Mouse (Mus musculus) ovary, postnatal 10 days (tissue): ENCODE measurements around the gene Ly6g6c.

Experiments
- DNase-seq: peaks from one replicate; pipeline ENCODE4 v3.0.0; 2022; ENCODE audit warnings: low spot score

Ly6g6c gene

DNA sequence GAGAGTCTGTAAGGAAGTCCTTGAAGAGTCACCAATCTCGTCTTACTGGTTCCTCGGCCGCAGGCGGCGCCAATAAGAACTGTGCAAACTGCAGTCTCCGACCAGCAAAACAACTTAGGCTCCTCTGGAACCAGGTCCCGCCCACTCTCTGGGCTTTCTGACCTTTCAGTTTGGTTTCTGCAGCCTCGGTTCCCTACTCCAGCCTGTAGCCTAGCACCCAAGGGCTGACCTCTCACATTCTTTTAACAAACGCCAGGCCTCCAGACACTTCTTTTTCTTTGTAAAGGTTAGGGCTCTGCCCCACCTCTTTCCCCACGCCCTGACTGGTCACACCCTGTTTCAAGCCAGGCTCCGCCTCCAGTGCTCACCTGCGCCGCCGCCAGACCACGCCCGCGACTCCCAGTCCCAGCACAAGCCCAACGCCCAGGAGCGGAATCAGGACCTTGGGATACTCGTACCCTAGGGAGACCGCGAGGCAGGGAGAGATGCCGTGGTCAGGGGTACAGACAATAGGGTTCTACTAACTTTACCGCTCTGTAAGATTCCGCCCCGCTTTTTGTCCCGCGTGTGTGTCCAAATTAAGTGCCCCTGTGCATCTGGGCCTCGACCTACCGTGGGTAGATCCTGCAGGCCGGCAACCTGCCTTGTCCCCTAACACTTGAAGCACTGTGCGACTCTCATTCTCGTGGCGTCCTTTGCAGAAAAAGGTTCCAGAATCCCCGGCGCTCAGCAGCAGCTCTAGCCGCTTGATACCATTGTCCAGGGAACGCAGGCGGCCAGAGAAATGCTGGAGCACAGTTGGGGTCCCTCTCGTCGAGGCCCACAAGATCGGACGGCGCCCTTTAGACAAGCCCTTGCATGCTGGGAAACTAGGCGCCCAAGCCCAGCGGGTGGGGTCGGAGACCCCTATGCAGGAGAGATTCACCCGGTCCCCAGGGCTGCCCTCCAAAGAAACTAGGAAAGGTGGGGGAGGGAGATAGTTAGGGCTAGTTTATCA, at the start of gene Ly6g6c:
Ly6g6c (plus strand) TSS at position 438 of the 997 bp plus-strand sequence.
- DNase-seq: no peak

DNA sequence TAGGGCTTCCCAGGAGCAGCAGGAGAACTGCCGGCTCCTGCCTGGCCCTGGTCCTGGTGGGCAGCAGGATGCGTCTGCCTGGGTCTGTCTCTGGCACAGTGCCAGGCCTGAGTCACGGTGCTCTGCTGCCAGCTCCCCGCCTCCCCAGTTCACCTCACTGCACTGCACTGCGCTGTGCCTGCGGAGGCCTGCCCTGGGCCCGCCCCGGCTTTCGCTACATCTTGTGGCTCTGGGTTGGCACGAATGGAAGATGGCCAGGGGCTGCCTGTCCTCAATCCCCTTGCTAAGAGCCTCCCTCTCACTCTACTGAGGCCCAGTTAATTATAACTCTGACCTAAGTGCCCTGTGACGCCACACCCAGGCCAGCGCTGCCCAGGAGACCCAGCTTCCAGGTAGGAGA, 48.8 kb upstream of the Ly6g6c start, which contains the start of gene Vwa7:
Vwa7 (plus strand) TSS at position 204 of the 400 bp plus-strand sequence.
- DNase-seq: no peak

DNA sequence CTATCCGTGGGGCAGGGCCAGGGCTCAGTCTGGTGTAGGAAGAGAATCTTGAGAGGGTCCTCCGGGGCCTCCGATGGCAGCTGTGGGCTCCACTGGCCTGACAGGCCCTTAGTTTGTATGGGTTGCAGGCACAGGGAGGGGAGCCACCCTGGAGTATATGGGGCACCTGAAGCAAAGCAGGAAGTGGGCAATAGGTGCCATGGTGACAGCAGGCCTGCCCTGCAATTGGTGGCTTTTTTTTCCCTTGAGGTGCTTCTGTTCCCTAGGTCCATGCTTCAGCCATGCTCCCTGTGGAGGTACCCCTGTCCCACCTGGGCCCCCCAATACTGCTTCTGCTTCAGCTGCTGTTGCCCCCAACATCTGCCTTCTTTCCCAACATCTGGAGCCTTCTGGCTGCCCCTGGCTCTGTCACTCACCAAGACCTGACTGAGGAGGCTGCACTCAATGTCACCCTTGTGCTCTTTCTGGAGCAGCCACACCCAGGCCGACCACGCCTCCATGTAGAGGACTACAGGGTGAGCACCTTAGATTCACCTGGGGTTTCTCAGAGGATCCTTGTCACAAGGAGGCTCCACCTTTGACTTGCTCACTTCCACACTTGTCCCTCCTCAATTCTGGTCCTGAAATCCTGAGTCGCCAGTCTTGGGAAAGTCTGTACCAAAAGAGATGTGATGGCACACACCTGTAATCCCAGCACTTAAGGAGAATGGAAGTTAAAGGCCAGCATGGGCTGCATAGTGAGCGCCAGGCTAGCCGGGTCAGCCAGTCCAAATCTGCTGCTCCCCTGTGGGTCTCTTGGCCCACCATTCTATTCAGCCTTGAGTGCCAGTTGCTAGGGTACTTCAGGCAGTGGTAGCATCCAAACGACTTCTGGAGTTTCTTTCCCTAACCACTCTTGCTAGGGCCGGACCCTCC, 48.1 kb upstream of the Ly6g6c start:
- no peak for DNase-seq

DNA sequence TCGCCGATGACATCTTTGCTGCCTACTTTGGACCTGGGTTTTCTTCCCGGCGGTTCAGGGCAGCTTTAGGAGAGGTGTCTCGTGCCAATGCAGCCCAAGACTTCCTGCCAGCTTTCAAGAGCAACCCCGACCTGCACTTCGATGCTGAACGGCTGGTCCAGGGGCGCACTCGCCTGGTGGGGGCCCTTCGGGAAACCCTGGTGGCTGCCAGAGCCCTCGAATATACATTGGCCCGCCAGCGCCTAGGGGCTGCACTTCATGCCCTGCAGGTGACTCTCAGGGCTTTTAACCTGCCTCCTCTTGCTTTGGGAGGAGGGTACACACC, 47.5 kb upstream of the Ly6g6c start:
- DNase-seq: no peak

DNA sequence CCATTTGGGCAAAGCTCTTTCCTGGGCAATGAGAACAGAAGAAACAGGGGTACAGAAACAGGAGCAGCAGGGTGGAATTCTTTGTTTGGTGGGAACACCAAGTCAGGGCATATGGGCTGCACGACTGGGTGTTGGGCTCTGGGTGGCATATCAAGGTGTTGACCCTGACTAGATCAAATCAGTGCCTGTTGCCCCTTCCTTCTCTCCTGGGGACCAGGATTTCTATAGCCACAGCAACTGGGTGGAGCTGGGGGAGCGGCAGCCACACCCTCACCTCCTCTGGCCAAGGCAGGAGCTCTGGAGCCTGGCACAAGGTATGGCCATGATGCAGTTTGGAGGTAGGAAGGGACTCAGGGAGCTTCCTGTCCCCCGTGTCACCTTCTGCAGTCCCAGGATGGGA, 47.0 kb upstream of the Ly6g6c start:
- no peak for DNase-seq

DNA sequence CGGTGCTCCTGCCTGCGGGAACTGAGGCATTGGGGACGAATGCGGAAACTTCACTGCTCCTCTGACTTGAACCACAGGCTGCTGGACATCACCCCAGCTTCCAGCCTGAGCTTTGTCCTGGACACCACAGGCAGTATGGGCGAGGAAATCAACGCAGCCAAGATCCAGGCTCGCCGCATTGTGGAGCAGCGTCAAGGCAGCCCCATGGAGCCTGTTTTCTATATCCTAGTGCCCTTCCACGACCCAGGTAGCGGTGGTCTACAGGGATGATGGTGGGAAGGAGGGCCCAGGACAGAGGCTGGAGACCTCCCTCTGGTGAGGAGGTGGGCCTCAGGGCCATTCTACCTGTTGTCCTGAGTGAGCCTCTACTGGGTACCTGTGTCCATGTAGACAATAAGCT, 45.3 kb upstream of the Ly6g6c start:
- no peak for DNase-seq

DNA sequence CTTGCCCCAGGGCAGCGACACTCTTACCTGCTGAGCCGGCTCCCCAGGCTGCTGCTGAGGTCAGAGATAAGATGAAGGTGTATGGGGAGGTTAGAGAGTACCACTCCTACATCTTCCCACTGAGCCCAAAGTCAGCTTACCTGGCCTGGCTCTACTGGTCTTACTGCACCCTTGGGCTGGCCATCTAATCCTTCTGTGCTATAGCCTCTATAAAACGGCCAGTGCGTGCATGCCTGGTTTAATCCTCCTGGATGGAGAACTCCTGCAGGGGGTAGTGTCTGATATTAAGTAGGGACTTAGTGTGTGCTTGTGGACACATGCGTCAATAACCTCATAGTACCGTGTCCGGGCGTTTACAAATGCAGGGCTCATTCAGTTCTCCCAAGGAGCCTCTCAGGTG, 44.6 kb upstream of the Ly6g6c start:
- DNase-seq: no peak

DNA sequence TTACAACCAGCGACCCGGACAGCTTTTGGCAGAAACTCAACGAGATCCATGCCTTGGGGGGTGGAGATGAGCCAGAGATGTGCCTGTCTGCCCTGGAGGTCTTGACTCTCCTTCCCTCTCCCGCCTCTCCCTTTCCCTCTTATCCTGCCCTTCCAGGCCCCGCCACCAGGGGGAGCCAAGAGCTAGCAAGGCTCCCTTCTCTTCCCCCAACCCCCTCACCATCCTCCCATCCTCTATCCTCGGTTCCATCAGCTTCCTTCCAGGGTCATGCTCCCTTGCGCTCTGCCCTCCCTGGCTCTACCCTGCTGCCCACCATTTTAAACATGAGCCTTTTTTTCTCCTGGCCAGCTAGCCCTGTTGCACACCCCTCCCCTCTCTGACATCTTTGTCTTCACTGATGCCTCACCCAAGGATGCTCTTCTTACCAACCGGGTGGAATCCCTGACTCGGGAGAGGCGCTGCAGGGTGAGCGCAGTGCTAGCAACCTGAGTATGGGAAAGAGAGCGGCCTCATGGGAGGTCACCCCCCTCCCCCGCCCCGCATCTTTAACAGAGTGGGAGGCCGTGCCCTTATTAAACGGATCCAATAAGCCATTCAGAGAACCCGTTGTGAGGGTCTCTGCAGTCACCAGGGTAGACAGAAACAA, 43.9 kb upstream of the Ly6g6c start:
- peak; percentile 92 for DNase-seq

DNA sequence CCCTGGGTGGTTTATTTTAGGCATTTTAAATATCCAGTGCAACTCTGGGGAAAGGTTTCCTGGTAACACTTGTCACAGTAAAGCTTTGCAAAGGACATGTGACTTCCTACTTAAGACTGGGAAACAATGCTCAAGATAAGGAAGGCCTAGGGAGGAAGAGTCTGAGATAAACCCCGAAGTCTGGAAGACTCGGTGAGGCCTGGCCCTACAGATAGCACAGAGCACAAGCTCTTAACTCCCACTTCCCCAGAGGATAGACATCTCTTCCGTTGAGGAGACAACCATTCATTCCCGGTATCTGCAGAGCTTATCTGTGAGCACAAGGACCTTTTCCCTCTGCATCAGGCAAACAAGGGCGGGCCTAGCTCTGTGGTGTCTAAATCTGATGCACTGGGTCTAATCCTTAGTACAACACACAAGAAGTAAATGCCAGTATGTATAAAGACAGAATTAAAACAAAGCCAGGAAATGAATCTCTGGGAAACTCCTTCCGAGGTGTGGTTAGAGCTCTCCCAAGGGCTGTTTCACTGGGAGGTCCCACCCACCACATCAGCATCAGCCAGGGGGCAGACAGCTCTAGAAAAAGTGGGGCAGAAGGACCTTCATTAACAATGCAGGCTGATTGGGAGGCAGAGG, 43.2 kb upstream of the Ly6g6c start:
- no peak for DNase-seq

DNA sequence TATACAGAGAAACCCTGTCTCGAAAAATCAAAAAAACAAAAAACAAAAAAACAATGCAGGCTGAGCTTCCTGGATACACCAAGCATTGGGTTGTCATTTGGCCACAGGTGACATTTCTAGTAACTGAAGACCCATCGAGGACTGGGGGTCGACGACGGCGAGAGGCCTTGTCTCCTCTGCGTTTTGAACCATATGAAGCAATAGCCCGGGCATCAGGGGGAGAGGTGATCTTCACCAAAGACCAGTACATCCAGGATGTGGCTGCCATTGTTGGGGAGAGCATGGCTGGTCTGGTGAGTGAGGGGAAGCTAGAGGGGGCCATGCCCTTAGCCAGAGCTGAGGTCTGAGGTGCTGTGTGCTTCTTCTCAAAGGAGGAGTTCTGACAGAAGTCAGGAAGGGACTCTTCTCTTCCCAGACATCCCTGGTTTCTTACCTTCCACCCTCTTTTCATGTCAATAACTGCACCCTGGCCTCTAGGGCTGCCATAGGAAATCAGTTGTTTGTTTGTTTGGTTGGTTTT, 42.6 kb upstream of the Ly6g6c start:
- DNase-seq: no peak

DNA sequence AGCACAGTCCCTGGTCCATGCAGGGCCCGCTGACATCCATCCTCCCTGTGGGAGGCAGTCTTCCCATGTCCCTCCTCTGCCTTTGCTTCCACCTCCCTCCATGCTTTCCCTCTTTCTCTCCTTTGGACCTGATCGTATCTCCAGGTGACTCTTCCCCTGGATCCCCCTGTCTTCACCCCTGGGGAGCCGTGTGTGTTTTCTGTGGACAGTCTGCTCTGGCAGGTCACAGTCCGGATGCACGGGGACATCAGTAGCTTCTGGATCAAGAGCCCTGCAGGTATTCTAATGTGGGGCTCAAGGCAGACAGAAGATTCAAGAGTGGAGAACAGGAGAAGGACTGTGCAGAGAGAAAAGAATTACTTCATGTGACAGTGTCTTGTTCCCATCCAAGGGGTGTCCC, 42.0 kb upstream of the Ly6g6c start:
- DNase-seq: no peak

DNA sequence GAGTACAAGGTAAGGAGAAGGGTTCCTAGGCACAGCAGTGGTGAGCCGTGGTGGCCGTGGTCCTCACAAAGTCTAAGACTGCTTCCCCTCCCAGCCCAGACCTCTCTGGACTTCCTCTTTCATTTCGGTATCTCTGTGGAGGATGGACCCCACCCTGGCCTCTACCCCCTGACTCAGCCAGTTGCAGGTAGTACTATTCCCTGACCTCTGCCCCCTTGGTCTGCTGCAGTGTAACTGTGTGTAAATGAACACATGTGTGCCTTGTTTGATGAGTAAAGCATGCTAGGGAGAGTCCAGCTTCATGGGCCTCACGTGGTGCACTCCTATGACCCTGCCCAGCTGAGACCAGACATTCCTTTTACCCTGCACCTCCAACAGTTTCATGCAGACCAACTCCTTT, 41.4 kb upstream of the Ly6g6c start:
- DNase-seq: no peak

DNA sequence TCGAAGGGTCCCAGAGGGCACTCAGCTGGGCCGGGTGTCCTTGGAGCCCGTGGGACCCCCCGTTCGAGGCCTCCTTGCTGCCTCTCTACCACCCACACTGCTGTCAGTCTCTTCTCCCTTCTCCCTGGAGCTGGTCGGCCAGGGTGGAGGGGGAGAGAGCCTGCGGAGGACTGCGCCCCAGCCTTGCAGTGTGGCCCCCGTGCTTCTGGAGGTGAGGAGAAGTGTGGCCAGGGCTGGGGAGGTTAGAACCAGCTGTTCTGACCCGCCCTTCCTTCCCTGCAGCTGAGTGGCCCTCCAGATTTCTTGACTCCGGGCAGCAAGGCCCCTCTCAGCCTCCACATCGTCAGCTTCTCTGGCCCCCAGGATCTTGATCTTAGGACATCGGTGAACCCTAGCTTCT, 40.9 kb upstream of the Ly6g6c start:
- DNase-seq: no peak

DNA sequence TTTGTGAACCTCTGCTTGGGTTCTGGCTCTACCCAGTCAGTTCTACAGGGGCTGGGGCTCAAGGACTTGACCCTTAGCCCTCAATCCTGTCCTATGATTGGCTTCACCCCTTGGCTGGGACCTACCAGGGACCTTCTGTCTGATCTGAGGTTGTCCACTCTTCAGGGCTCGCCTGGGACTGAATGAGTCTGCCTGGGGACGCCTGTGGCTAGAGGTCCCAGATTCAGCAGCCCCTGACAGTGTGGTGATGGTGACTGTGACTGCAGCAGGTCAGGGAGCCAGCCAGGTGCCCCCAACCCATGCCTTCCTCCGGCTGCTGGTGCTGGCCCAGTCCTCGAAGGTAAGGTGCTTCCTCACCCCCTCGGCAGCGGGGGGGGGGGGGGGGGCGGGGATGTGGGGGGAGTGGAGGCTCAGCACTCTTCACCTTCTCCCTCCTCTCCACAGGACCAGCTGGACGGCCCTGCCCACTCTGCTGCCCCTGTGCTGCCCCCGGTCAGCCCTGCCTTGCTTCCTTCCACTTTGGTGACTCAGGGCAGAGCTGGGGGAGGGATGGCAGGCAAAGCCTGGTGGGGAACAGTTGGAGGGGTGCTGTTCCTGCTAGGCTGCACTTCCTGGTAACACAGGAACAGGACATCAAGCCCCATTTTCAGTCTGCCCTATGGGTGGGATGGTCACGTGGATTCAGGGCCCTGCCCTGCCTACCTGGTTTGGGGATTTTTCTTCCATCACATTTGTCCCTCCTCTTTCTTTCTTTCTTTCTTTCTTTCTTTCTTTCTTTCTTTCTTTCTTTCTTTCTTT, 40.3 kb upstream of the Ly6g6c start:
- no peak for DNase-seq

DNA sequence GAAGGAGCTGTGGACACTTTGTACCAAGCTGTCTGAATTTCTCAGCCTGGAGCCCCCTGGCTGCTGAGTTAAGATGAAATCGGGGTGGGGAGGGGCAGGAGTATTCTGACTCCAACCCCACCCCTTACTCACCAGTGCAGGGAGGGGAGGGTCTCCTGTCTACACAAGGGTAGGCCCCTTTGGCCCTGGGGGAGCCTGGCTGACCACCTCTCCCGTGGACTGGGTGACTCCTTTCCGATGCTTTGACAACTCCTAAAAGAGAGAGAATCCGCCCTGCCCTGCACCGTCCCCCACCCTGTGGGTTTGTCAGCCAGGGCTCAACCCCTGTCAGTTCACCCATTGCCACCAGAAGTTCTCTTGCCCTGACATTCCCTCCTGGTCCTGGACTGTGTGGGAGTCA, 39.0 kb upstream of the Ly6g6c start:
- no peak for DNase-seq

DNA sequence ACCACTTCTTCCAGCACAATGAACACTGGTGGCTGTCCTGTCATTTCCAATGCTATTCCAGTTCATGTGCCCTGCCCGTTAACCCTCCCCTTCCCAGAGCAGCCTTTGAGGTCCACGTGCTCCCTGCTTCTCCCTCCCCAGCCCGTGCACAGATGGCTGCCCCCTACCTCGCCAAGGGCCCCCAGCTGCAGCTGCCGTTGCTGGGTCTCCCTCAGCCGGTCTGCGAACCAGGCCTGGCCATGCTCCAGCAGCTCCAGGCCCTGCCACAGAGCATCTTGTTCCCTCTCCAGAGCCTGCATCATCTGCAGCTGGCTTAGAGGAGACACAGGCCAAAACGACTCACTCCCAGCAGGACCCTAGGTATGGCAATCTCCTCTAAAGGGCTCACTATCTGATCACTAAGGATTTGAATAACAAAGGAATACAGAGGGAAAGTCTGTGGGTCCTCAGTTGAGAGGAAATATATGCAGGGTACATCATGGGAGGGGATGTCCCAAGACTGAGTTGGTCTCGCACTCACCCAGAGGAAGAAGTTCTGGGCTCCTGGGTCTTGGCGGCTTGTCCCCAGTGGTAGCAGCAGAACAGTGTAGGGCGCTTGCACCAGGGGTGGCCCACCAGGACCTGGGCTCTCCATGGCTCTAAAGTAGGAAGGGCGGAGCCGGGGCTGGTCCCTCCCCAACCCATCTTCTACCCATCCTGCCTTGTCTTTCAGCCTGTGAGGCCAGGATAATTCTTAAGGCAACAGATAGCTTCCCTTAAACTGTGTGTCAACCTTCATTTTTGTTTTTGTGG, 37.7 kb upstream of the Ly6g6c start, which contains the start of gene Sapcd1:
Sapcd1 (minus strand) TSS at position 740 of the 792 bp plus-strand sequence.
- DNase-seq: no peak

DNA sequence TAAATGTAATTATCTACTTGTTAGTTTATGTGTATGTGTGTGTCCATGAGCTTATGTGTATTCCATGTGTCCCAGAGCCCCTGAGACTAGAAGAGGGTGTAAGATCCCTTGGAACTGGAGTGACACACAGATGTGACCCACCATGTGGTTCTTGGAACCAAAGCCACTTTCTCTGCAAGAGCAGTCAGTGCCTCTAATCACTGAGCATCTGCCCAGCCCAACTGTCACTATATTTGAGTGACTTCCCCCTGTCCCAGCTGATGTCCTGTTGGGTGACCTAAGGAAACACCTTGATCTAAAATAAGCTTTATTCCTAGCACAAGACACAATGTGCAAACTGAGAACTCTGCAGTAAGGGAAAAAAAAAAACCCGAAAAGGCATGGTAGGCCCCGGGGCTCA, 36.9 kb upstream of the Ly6g6c start:
- no peak for DNase-seq

DNA sequence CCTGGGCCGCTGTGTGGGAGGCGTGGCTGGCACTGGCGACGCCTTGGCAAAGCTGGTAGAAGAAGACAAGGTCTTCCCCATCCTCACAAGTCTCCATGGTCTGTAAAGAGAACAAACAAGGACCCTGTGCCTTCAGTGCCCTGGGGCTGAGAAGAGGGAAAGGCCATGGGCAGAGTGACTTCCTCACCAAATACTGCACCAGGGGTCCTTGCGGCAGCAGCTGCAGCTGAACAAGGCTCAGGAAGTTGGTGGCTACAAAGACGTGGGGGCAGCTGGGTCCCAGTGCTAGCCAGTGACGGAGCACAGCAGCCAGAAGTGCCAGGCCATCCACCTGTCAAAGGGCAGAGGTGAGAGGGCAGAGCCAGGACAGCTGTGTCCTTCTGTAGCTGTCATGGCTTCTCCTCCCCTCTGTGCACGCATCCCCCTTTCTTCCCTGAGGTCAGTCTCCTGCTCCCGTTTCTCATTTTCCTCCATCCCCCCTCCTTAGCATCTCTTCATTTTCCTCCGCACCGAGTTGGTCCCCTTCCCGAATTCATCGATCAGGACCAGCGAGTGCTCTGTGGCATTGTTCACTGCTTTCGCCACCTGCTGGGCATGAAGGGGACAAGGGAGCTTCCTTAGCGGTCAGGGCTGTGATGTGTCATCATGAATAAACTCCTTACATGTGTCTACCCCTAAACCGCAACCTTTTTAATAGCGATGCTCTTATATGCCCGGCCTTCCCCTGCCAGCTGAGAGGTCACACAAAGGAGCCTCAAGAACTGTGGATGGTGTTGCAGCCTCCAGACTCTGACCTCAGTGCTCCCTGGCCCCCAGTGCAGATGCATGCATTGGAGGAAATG, 35.3 kb upstream of the Ly6g6c start:
- DNase-seq: no peak

DNA sequence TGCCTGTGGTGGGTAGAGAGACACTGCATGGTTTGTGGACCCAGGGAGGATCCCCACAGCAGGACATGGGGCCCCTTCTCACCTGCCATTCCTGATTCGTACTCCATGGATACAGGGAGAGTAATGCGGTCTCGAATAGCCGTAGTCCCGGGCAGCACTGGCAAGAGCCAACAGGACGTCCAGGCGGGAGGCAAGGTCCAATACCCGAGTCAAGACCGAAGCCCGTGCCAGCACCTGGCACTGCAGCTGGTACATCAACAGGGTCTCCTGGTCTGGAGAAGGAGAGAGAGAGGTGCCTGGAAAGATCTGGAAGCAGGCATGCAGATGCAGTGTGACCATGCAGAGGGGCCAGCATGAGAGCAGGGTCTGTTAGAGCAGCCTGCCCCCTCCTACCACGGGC, 33.9 kb upstream of the Ly6g6c start:
- DNase-seq: no peak
